Mouse (Mus musculus): ENCODE data around the gene Hnrnpa1. TPM values are rescaled to one million over a fixed set of nuclear protein-coding genes. Genes with fewer than 3 reads are reported as not detected.

Hnrnpa1 gene
- polyA plus RNA-seq, 1 experiment, result 102 TPM

- DNase-seq (ENCODE audit: low read depth, low spot score), result no peak
- 59% methylated on average over 5 of the region's 5 CpGs for WGBS
Measured at GRCm38 (mm10) chr15:103295851-103296250, 55.6 kb downstream of the Hnrnpa1 start.

Other genes with a start within 250 kb of the Hnrnpa1 start
- 4.5 and 5.5 TPM in 2 replicates for gene Hoxc8, start 249.8 kb upstream of the Hnrnpa1 start, polyA plus RNA-seq (2012; rRNA removed)
- gene Hoxc6, start 242.2 kb upstream of the Hnrnpa1 start, polyA plus RNA-seq (2012; rRNA removed), result 10.0 and 10.7 TPM in 2 replicates
- gene Hoxc4, start 221.5 kb upstream of the Hnrnpa1 start, polyA plus RNA-seq (2012; rRNA removed), result 1.4 and 2.2 TPM in 2 replicates
- 12.5 and 19.8 TPM in 2 replicates for gene Smug1, start 73.3 kb upstream of the Hnrnpa1 start, polyA plus RNA-seq (2012; rRNA removed)
- 11.1 and 12.9 TPM in 2 replicates for gene Cbx5, start 616 bp upstream of the Hnrnpa1 start, polyA plus RNA-seq (2012; rRNA removed)
- gene Nfe2, start 18.0 kb downstream of the Hnrnpa1 start, polyA plus RNA-seq (2012; rRNA removed), result 0.32 and 0.55 TPM in 2 replicates
- 215 and 216 TPM in 2 replicates for gene Copz1, start 32.3 kb downstream of the Hnrnpa1 start, polyA plus RNA-seq (2012; rRNA removed)
- 0.12 TPM in 1 of 2 replicates, not detected in the other for gene Gpr84, start 70.2 kb downstream of the Hnrnpa1 start, polyA plus RNA-seq (2012; rRNA removed)
- 3.8 and 5.9 TPM in 2 replicates for gene Zfp385a, start 99.7 kb downstream of the Hnrnpa1 start, polyA plus RNA-seq (2012; rRNA removed)
- 20.5 and 27.0 TPM in 2 replicates for gene Itga5, start 126.3 kb downstream of the Hnrnpa1 start, polyA plus RNA-seq (2012; rRNA removed)
- 0.12 TPM in 1 of 2 replicates, not detected in the other for gene Gtsf1, start 190.0 kb downstream of the Hnrnpa1 start, polyA plus RNA-seq (2012; rRNA removed)
- gene Gtsf2, start 208.0 kb downstream of the Hnrnpa1 start, polyA plus RNA-seq (2012; rRNA removed), result not detected in 2 replicates
- 10.1 and 12.0 TPM in 2 replicates for gene Nckap1l, start 213.4 kb downstream of the Hnrnpa1 start, polyA plus RNA-seq (2012; rRNA removed)

Measured in large intestine, adult 2 months (tissue).